Mouse (Mus musculus) MEL (cell line): ENCODE results near the gene Ap1s3. TPM values are rescaled to one million over a fixed set of nuclear protein-coding genes. Genes with fewer than 3 reads are reported as not detected.

Experiments
- DNase-seq: peaks from one replicate; pipeline ENCODE4 v3.0.0; 2011; ENCODE audit warnings: low read depth, low spot score
- H3K27ac ChIP-seq: 2 replicates; pipeline ENCODE4 v1.5.1; 2012; ENCODE audit warnings: low read depth, mild to moderate bottlenecking, control low read depth, low read length, moderate library complexity; ENCODE audit not compliant: control insufficient read depth
- H3K27me3 ChIP-seq, 2 experiments: fragments of 150-350 bp in 1 of 2; sonication (generic) in 1 of 2; 2 replicates each; pipeline ENCODE4 v1.6.1; 2012; ENCODE audit warnings: low read length in 2 of 2, mild to moderate bottlenecking in 2 of 2, improper control_type of control experiment in 1 of 2, moderate library complexity in 1 of 2; ENCODE audit not compliant: insufficient read depth in 2 of 2, control insufficient read depth in 1 of 2
- H3K36me3 ChIP-seq, 2 experiments: 2 replicates each; pipeline ENCODE4 v1.6.1; 2012 to 2014; ENCODE audit warnings: low read length in 2 of 2, improper control_type of control experiment in 1 of 2, inconsistent platforms in 1 of 2, mild to moderate bottlenecking in 1 of 2; ENCODE audit not compliant: insufficient read depth in 2 of 2, control insufficient read depth in 1 of 2
- H3K4me1 ChIP-seq, 2 experiments: fragments of 150-350 bp in 1 of 2; sonication (generic) in 1 of 2; 2 replicates each; pipeline ENCODE4 v1.6.1; 2012; ENCODE audit warnings: low read length in 2 of 2, improper control_type of control experiment in 1 of 2, mild to moderate bottlenecking in 1 of 2; ENCODE audit not compliant: insufficient read depth in 2 of 2, control insufficient read depth in 1 of 2
- H3K4me3 ChIP-seq, 2 experiments: fragments of 150-350 bp in 1 of 2; sonication (generic) in 1 of 2; 2 replicates each; pipeline ENCODE4 v1.5.1; 2012; ENCODE audit warnings: low read depth in 2 of 2, low read length in 2 of 2, mild to moderate bottlenecking in 2 of 2, moderate library complexity in 2 of 2, control low read depth in 1 of 2, improper control_type of control experiment in 1 of 2; ENCODE audit not compliant: control insufficient read depth in 1 of 2, insufficient read depth in 1 of 2
- H3K79me2 ChIP-seq: 2 replicates; pipeline ENCODE4 v1.6.1; 2012; ENCODE audit warnings: mild to moderate bottlenecking, low read length, moderate library complexity; ENCODE audit not compliant: control insufficient read depth, poor library complexity, insufficient read depth
- H3K9ac ChIP-seq: 2 replicates; pipeline ENCODE4 v1.6.1; 2012; ENCODE audit warnings: low read depth, mild to moderate bottlenecking, control low read depth, low read length, moderate library complexity; ENCODE audit not compliant: control insufficient read depth, poor library complexity, severe bottlenecking
- H3K9me3 ChIP-seq: fragments of 150-350 bp; sonication (generic); replicated peaks from 2 replicates; pipeline ENCODE4 v1.6.1; 2012; ENCODE audit warnings: mild to moderate bottlenecking, low read length, improper control_type of control experiment, moderate library complexity; ENCODE audit not compliant: insufficient read depth
- BHLHE40 ChIP-seq: IDR thresholded peaks from 2 replicates; pipeline ENCODE4 v1.6.1; 2012; ENCODE audit warnings: low read depth, mild to moderate bottlenecking, inconsistent platforms, low read length, improper control_type of control experiment, borderline replicate concordance
- CHD2 ChIP-seq: IDR thresholded peaks from 2 replicates; pipeline ENCODE4 v1.6.1; 2011; ENCODE audit warnings: low read length, improper control_type of control experiment
- CTCF ChIP-seq, 3 experiments: IDR thresholded peaks in 2 of 3; conservative IDR thresholded peaks in 1 of 3; 2 replicates each; pipeline ENCODE4 v1.5.1; 2011 to 2012; ENCODE audit warnings: low read length in 3 of 3, low read depth in 2 of 3, mild to moderate bottlenecking in 2 of 3, improper control_type of control experiment in 1 of 3, inconsistent platforms in 1 of 3, mixed read lengths in 1 of 3, moderate library complexity in 1 of 3; ENCODE audit not compliant: control insufficient read depth in 1 of 3, insufficient read depth in 1 of 3, poor library complexity in 1 of 3, severe bottlenecking in 1 of 3
- E2F4 ChIP-seq: IDR thresholded peaks from 2 replicates; pipeline ENCODE4 v1.6.1; 2011; ENCODE audit warnings: low read depth, low read length, improper control_type of control experiment, borderline replicate concordance
- ELF1 ChIP-seq: IDR thresholded peaks from 2 replicates; pipeline ENCODE4 v1.6.1; 2014; ENCODE audit warnings: low read depth, mild to moderate bottlenecking, inconsistent platforms, low read length, improper control_type of control experiment, moderate library complexity
- EP300 ChIP-seq, 2 experiments: IDR thresholded peaks; 2 replicates each; pipeline ENCODE4 v1.6.1; 2011; ENCODE audit warnings: improper control_type of control experiment in 2 of 2, low read length in 2 of 2, low read depth in 1 of 2, mild to moderate bottlenecking in 1 of 2
- ETS1 ChIP-seq: IDR thresholded peaks from 2 replicates; pipeline ENCODE4 v1.6.1; 2012; ENCODE audit warnings: low read depth, mild to moderate bottlenecking, inconsistent platforms, low read length, improper control_type of control experiment, moderate library complexity
- GATA1 ChIP-seq: IDR thresholded peaks from 2 replicates; pipeline ENCODE4 v1.6.1; 2011; ENCODE audit warnings: low read depth, low read length, improper control_type of control experiment
- HCFC1 ChIP-seq: IDR thresholded peaks from 2 replicates; pipeline ENCODE4 v1.6.1; 2012; ENCODE audit warnings: low read depth, mild to moderate bottlenecking, inconsistent platforms, low read length, improper control_type of control experiment, moderate library complexity
- MAZ ChIP-seq: IDR thresholded peaks from 2 replicates; pipeline ENCODE4 v1.6.1; 2012; ENCODE audit warnings: low read depth, mild to moderate bottlenecking, inconsistent platforms, low read length, improper control_type of control experiment
- MEF2A ChIP-seq: IDR thresholded peaks from 2 replicates; pipeline ENCODE4 v1.6.1; 2014; ENCODE audit warnings: low read depth, mild to moderate bottlenecking, inconsistent platforms, low read length, improper control_type of control experiment; ENCODE audit not compliant: poor library complexity, insufficient replicate concordance, severe bottlenecking; ENCODE audit errors: extremely low read depth
- MXI1 ChIP-seq: IDR thresholded peaks from 2 replicates; pipeline ENCODE4 v1.6.1; 2011; ENCODE audit warnings: mild to moderate bottlenecking, low read depth, low read length, improper control_type of control experiment
- NELFE ChIP-seq: IDR thresholded peaks from 2 replicates; pipeline ENCODE4 v1.6.1; 2011; ENCODE audit warnings: low read depth, low read length, improper control_type of control experiment
- POLR2A ChIP-seq, 2 experiments: IDR thresholded peaks; 2 replicates each; pipeline ENCODE4 v1.6.1; 2011 to 2012; ENCODE audit warnings: low read length in 2 of 2, mild to moderate bottlenecking in 2 of 2, control low read depth in 1 of 2, improper control_type of control experiment in 1 of 2, low read depth in 1 of 2, moderate library complexity in 1 of 2; ENCODE audit not compliant: control insufficient read depth in 1 of 2, insufficient read depth in 1 of 2, poor library complexity in 1 of 2
- POLR2AphosphoS2 ChIP-seq: IDR thresholded peaks from 2 replicates; pipeline ENCODE4 v1.6.1; 2011; ENCODE audit warnings: low read length, improper control_type of control experiment
- RCOR1 ChIP-seq: IDR thresholded peaks from 2 replicates; pipeline ENCODE4 v1.6.1; 2012; ENCODE audit warnings: low read depth, mild to moderate bottlenecking, inconsistent platforms, low read length, improper control_type of control experiment
- SIN3A ChIP-seq: IDR thresholded peaks from 2 replicates; pipeline ENCODE4 v1.6.1; 2012; ENCODE audit warnings: low read length, improper control_type of control experiment, inconsistent platforms
- TAL1 ChIP-seq: IDR thresholded peaks from 2 replicates; pipeline ENCODE4 v1.6.1; 2012; ENCODE audit warnings: mild to moderate bottlenecking, inconsistent platforms, low read length, moderate library complexity, mixed read lengths
- TCF12 ChIP-seq: IDR thresholded peaks from 2 replicates; pipeline ENCODE4 v1.6.1; 2014; ENCODE audit warnings: low read depth, mild to moderate bottlenecking, inconsistent platforms, low read length, improper control_type of control experiment, moderate library complexity
- UBTF ChIP-seq: IDR thresholded peaks from 2 replicates; pipeline ENCODE4 v1.6.1; 2012; ENCODE audit warnings: low read depth, mild to moderate bottlenecking, inconsistent platforms, low read length, improper control_type of control experiment, moderate library complexity, borderline replicate concordance; ENCODE audit not compliant: insufficient read depth
- ZKSCAN1 ChIP-seq: IDR thresholded peaks from 2 replicates; pipeline ENCODE4 v1.6.1; 2012; ENCODE audit warnings: low read depth, mild to moderate bottlenecking, inconsistent platforms, low read length, improper control_type of control experiment, moderate library complexity
- ZNF384 ChIP-seq: IDR thresholded peaks from 2 replicates; pipeline ENCODE4 v1.6.1; 2012; ENCODE audit warnings: low read depth, mild to moderate bottlenecking, inconsistent platforms, low read length, improper control_type of control experiment
- polyA plus RNA-seq, 2 experiments: library from polyadenylated mRNA; stranded (reverse) in 1 of 2; unstranded in 1 of 2; fragments of >175 nt in 1 of 2; fragments of >200 nt in 1 of 2; gene quantifications; 2 replicates each; pipeline versions ENCODE4 v1.2.1 to v1.2.4; 2012; ENCODE audit warnings: low replicate concordance in 2 of 2, low read depth in 1 of 2; ENCODE audit not compliant: insufficient read length in 2 of 2, insufficient read depth in 1 of 2, missing spikeins in 1 of 2
- total RNA-seq: library from RNA; depleted of rRNA; stranded (reverse); fragments of 300-350 nt; gene quantifications from 2 replicates; pipeline ENCODE4 v1.2.3, GENCODE M21; 2012

Ap1s3 gene
- total and polyA plus RNA-seq, 3 experiments, result 4.3 to 50.6 (median 19.0) TPM

DNA sequence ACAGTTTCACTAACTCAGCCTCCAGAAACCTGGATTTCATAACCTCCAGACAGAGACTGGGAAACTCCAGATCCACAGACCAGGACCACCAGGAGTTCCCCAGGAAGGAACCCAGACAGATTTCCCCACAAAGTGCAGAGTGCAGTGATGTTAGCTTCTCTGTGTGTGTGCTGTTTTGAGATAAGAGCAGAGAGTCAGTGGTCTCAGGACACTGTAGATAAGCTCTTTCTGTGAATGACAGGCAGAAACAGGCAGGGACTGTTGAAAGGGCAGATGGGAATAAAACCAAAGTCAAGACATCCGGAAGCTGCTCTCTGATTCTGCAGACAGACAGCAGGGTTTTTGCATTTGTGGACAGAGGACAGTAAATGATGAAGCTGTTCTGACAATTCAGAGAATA, 15.5 kb upstream of the Ap1s3 start:
- no peaks in the 10 kb centered on the region for H3K79me2 ChIP-seq
- TF ChIP-seq MAZ (no peak), TCF12 (peak; percentile 88), POLR2A (IDR thresholded peaks at IDR 0.05; ENCODE audit: control insufficient read depth in 1 of 2, insufficient read depth in 1 of 2, low read depth in 1 of 2, low read length in 2 of 2, poor library complexity in 1 of 2) (no peak), UBTF (no peak), ZKSCAN1 (no peak), ELF1 (no peak), ETS1 (peak; percentile 45; the same call in 1 of the 2 replicates), EP300 (IDR thresholded peaks at IDR 0.05; ENCODE audit: low read depth in 1 of 2, low read length in 2 of 2) (peak; percentile 82 to 83), SIN3A (no peak), MEF2A (no peak), HCFC1 (no peak), BHLHE40 (no peak), TAL1 (peak; percentile 67), RCOR1 (peak; percentile 89), GATA1 (peak; percentile 85)
- peaks cover 0 to 12% of the 10 kb centered on the region in 2 experiments; a peak in 2 of 4 replicates for H3K36me3 ChIP-seq
- DNase-seq, result peak; percentile 40
- H3K4me1 ChIP-seq, result peaks cover 0 to 8% of the 10 kb centered on the region in 2 experiments; a peak in 2 of 4 replicates
- no peaks in the 10 kb centered on the region for H3K9me3 ChIP-seq
- H3K9ac ChIP-seq, result no peak overlapping the region
- no peaks in the 10 kb centered on the region for H3K27me3 ChIP-seq
- H3K4me3 ChIP-seq, result no peak overlapping the region
- H3K27ac ChIP-seq, result no peak overlapping the region

DNA sequence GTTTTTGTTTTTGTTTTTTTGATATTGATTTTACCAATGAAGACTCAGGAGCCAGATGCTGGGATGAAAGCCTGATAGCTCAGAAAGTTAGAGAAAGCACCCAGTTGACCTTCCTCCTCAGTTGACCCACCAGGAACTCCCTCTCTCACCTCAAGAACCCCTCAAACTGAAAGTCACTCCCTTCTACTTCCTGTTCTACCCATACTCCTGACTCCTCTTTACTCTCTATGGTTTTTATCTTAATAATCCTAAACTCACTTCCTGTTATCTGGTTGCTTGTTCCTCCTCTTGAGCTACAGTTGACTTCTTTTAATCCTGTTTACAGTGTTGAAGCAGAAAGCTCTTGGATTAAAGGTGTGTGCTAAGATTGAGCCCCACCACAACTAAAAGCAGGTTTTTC, 12.3 kb upstream of the Ap1s3 start:
- Histone ChIP-seq H3K27ac (peak overlapping the region; percentile 62), H3K4me3 (peak overlapping the region; percentile 46 to 58), H3K9ac (peak overlapping the region; percentile 38), H3K4me1 (peaks cover 0 to 8% of the 10 kb centered on the region in 2 experiments; a peak in 2 of 4 replicates), H3K27me3 (no peaks in the 10 kb centered on the region), H3K9me3 (no peaks in the 10 kb centered on the region), H3K36me3 (peaks cover 0 to 12% of the 10 kb centered on the region in 2 experiments; a peak in 2 of 4 replicates), H3K79me2 (no peaks in the 10 kb centered on the region)
- peak; percentile 68 for DNase-seq
- TF ChIP-seq EP300 (IDR thresholded peaks at IDR 0.05; ENCODE audit: low read depth in 1 of 2, low read length in 2 of 2) (peak; percentile 37 to 62), HCFC1 (peak; percentile 60), ELF1 (peak; percentile 84), CTCF (IDR thresholded peaks at IDR 0.05 in 2 of 3, conservative IDR thresholded peaks at IDR 0.05 in 1 of 3; ENCODE audit: control insufficient read depth in 1 of 3, insufficient read depth in 1 of 3, low read depth in 2 of 3, low read length in 3 of 3, poor library complexity in 1 of 3, severe bottlenecking in 1 of 3) (no peak), GATA1 (peak; percentile 67), POLR2AphosphoS2 (no peak), ETS1 (peak; percentile 51; the same call in 1 of the 2 replicates), TAL1 (no peak), ZNF384 (peak; percentile 22; the same call in 1 of the 2 replicates), E2F4 (no peak), NELFE (peak; percentile 61), CHD2 (no peak), MXI1 (no peak), POLR2A (IDR thresholded peaks at IDR 0.05; ENCODE audit: control insufficient read depth in 1 of 2, insufficient read depth in 1 of 2, low read depth in 1 of 2, low read length in 2 of 2, poor library complexity in 1 of 2) (peak in 1 of 2 experiments; percentile 50; a peak in 2 of 4 replicates), TCF12 (no peak; the same call in 1 of the 2 replicates), SIN3A (peak; percentile 57; the same call in 1 of the 2 replicates)
